Mouse (Mus musculus) right cerebral cortex, postnatal 25 days (tissue): ENCODE results near the gene Stra6.

Experiments
- DNase-seq: peaks from one replicate; pipeline ENCODE4 v3.0.0; 2022

The Stra6 gene

GRCm38 (mm10) chr9:58175745-58176487 lies 112.3 kb downstream of the Stra6 start:
- DNase-seq = peak; percentile 69

GRCm38 (mm10) chr9:58177165-58177564 lies 113.6 kb downstream of the Stra6 start:
- no peak for DNase-seq

GRCm38 (mm10) chr9:58179390-58179789 lies 115.8 kb downstream of the Stra6 start:
- DNase-seq = no peak

- no peak for DNase-seq
Observed at GRCm38 (mm10) chr9:58184456-58184855, 120.9 kb downstream of the Stra6 start.

GRCm38 (mm10) chr9:58194222-58194621 lies 130.6 kb downstream of the Stra6 start:
- no peak for DNase-seq

GRCm38 (mm10) chr9:58195671-58196070 lies 132.1 kb downstream of the Stra6 start:
- no peak for DNase-seq

GRCm38 (mm10) chr9:58196141-58196540 lies 132.6 kb downstream of the Stra6 start:
- no peak for DNase-seq

DNA sequence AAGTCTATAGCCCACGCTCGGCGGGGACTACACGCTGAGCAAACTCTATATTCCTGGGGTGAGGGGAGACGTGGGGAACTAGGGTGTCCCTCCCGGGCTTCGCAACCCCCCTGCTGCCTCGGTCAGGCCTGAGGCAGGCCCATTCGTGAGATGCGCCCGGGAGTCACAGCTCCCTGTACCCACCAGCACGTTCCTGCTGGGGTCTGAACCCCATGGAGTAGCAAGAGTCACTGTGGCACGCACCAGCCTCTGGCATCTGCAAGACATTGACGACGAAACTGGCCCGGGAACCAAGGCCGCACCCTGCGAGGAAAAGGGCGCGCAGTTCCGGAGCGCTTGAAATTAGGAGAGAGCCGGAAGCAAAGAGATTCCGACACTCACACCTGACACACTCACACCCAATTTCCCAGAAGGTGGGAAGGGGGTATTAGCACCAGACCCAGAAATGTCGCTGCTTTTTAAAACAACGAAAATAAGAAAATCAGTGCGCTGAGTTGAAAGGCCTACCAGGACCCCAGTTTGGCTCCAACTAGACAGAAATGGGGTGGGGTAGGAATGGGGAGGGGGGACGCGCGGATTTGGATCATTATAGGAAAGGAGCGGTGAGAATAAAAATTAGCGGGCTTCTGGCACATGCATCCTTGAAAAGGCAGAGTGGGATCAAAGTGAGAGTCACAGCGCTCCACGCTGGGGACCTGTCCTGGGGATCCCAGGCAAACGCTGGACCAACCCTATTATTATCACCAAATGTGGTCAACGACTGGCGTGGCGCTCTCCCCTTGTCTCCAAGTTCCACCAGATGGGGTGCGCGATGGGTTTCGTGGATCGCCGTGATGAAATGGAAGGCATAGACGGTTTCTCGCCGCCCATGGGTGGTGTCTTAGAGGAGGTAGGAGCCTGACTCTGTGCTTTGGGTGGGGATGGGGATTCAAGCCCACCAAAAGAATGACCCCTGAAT lies 133.3 kb downstream of the Stra6 start:
- no peak for DNase-seq

GRCm38 (mm10) chr9:58197781-58198701 lies 134.5 kb downstream of the Stra6 start:
- peak; percentile 74 for DNase-seq

DNA sequence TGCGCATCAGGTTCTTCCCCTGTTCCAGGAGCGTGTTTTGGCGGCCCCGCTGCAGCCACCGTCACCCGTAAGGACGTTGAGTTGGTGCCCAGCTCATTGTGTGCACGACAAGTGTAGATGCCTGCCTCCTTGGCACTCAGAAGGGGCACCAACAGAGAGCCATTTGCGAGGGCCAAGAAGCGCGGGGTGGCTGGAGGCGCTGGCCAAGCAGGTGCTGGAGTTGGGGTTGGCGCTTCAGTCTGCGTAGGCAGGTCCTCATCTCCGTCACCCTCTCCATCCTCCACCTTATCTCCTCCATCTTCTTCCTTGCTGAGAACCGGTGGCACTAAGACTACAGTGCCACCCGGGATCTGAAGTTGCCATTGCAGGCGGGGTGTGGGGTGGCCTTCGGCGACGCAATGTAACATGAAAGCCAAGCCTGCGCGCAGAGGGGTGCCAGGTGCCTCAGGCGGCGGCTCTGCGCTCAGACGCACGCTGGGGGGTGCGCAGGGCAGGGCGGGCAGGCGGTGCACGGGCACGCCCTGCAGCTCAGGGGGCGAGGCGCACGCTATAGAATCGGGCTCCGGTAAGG lies 135.3 kb downstream of the Stra6 start:
- DNase-seq = no peak

GRCm38 (mm10) chr9:58199381-58200269 lies 136.0 kb downstream of the Stra6 start:
- no peak for DNase-seq

- DNase-seq = no peak
Observed at GRCm38 (mm10) chr9:58200270-58201090, 136.9 kb downstream of the Stra6 start.

DNA sequence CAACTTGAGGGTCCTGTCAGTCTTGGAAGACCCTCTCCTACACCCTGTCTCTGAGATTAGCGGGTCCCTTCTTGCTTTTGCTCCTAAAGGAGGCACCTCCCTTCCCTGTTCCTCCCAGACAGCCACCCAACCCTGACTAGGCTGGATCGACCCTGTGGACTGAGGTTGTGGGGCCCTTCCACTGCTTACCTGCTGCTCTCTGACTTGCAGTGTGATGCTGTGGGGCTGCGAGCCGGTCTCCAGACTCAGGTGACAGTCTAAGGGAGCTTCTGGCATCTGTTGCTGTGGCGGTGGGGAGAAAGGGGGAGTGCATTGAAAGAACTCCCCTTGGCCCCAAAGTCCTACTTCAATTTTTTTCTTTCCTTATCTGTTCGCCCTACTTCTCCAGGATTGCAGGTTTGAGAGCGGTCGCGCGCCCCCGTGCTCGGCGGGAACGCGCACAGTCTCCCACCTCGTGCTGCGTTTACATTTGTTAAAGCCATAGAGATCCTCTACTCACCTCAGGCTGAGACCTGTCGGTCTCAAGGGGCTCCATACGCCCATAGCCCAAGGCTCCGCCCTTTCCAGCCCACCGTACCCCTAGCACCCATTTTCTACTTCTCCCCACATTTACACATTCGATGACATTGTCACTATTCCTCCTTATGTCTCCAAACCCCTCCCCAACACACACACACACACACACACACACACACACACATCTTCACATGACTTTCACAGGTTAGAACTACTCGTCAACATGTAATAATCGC lies 137.7 kb downstream of the Stra6 start:
- no peak for DNase-seq

- DNase-seq = peak; percentile 25
Observed at GRCm38 (mm10) chr9:58201861-58202549, 138.4 kb downstream of the Stra6 start.

DNA sequence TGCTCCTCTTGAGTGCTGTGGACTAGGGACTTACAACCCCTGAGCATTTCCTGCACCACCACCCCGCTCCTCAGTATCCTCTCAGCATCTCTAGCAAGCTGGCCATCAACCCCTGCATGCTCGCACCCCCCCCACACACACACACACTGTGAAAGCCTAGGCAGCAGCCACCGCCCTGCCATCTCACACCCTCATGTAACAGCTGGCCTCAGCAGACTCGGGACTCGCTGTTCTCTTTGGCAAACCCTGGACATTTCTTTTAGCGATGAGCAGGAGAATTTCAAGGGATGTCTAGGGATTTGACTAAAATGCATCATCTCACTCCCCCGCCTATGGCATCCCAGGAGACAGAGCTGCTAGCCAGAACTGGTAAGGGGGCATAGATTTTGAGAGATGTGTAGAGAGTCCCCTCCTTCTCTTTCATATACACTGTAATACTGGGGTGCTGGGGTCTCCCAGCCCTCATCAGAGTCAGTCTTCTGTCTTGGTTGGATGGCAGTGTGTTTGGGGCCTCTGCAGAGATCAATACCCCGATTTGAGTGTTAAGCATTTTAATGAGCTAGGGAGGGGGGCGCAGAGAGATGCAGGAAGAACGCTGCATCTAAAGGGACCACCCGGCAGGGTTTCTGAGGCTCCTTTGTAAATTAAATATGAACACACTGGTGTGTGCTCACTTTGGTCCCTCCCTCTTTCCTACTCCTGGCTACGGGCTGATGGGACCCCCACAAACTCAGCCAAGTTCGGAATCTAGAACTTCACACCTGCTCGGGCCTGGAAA lies 139.3 kb downstream of the Stra6 start:
- peak; percentile 55 for DNase-seq
